In the genomic region with DNA sequence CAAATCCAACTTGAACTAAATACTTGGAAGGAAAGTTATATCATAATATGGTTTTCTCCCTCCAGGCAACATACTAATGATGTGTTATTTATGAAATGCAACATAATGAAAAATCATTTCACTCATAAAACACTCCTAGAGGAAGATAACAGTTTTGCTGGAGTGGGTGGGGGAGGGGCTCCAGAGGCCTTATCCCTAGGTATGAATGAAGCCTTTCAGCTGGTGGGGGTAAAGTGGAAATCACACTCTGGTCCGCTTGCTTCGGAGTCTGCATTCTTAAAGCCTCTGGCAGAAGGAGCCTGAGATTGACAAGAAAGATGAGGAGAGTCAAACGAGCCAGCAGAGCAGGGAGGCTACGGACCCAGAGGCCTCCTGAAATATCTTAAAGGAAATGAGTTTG, we compare ENCODE assay signal across 15 mouse cellular contexts.
"Had no signal": no experiment of that assay in that cellular context is flagged by ENCODE, and none has a peak within 500 bp of the region (broad histone marks: within the 10 kb centered on the region; RNA-seq: fewer than 3 reads in every experiment).

No protein-coding gene starts in this region.

- H3K9ac ChIP-seq: liver, embryonic 13.5 days; liver, embryonic 15.5 days; liver, postnatal 0 days; midbrain, embryonic 12.5 days; neural tube, embryonic 12.5 days; stomach, embryonic 15.5 days had no signal

- H3K4me3 ChIP-seq: liver, embryonic 13.5 days; liver, embryonic 15.5 days; midbrain, embryonic 10.5 days; midbrain, embryonic 12.5 days; neural tube, embryonic 12.5 days; stomach, embryonic 15.5 days had no signal

- H3K27ac ChIP-seq: liver, embryonic 13.5 days; liver, embryonic 15.5 days; midbrain, embryonic 10.5 days; midbrain, embryonic 12.5 days; neural tube, embryonic 12.5 days; stomach, embryonic 15.5 days; stomach, postnatal 0 days had no signal

- DNase-seq: liver; liver, embryonic 13.5 days; liver, postnatal 0 days; midbrain, embryonic 14.5 days; right cerebral cortex, postnatal 14 days; thymus, adult 2 months; thymus, postnatal 25 days; thymus, postnatal 4 days had no signal

- H3K4me1 ChIP-seq: liver, embryonic 13.5 days; liver, embryonic 15.5 days; midbrain, embryonic 10.5 days; midbrain, embryonic 12.5 days; neural tube, embryonic 12.5 days; stomach, embryonic 15.5 days had no signal

- H3K4me2 ChIP-seq: liver, embryonic 11.5 days; liver, embryonic 13.5 days; liver, embryonic 15.5 days; midbrain, embryonic 12.5 days; neural tube, embryonic 12.5 days; stomach, embryonic 15.5 days had no signal

- H3K27me3 ChIP-seq: liver, embryonic 13.5 days; liver, embryonic 15.5 days; midbrain, embryonic 12.5 days; neural tube, embryonic 12.5 days; stomach, embryonic 15.5 days had no signal

- H3K36me3 ChIP-seq: liver, embryonic 13.5 days; liver, embryonic 15.5 days; midbrain, embryonic 10.5 days; midbrain, embryonic 12.5 days; neural tube, embryonic 12.5 days; stomach, embryonic 15.5 days had no signal

- H3K9me3 ChIP-seq: liver, embryonic 13.5 days; liver, embryonic 15.5 days; midbrain, embryonic 10.5 days; midbrain, embryonic 12.5 days; neural tube, embryonic 12.5 days; stomach, embryonic 15.5 days had no signal

- ATAC-seq: liver, postnatal 0 days had no signal
